Mouse (Mus musculus) lung, postnatal 10 days (tissue): ENCODE data around the gene Stk17b.
A peak's percentile ranks its signal among the peaks of the same experiment; 100 is the strongest.

Experiments
- DNase-seq: peaks from one replicate; pipeline ENCODE4 v3.0.0; 2021

Stk17b gene

DNA sequence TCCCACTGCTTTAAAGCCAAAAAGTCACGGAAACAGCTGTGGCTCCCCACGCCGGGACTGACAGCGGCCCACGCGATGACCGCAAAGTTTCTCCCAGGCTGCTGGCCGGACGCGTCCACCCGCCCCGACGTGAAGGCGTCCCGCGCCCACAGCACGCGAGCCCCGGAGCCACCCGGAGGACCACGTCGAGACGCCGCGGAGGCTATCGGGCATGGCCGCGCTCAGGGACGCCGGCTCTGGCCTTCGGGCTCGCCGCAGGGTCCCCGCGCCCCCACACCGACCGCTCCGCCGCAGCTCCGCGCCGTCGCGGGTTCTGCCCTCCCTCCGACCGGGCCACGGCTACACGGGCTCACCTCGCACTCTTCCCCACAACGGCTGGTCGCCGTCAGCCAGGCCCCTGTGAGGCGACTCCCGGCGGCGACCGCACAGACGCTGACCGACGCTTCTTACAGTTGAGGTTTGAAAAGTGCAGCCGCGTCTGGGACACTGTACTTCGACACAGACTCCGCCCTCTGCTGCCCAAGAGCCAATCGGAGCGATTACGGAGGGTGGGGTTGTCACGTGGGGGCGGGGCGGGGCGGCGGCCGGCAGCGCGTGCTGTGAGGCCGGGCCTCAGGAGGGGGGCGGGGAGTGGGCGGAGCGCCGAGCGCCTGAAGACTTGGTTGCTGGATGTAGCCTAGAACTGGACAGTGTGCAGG lies at the start of gene Stk17b:
TSS of gene Stk17b (minus strand) at position 504 of the 698 bp plus-strand sequence.
- peak; percentile 97 for DNase-seq

DNA sequence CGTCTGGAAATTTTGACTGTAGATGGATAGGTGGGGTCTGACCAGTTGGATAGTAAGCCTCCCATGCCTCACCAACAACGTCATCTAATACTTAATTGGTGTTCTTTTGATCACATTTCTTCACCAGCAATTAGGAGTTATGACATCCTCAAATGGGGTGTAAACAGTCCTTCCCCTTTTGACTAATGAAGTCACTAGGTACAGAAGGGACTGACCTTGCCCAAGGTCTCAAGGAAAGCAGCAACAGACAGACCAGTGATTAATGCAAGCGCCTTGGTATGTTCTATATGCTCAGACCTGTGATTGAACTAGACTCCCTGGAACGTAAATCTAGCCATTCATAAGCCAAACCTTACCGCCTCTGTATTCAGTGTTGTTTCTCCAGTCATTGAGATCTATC lies 45.3 kb upstream of the Stk17b start:
- no peak for DNase-seq

DNA sequence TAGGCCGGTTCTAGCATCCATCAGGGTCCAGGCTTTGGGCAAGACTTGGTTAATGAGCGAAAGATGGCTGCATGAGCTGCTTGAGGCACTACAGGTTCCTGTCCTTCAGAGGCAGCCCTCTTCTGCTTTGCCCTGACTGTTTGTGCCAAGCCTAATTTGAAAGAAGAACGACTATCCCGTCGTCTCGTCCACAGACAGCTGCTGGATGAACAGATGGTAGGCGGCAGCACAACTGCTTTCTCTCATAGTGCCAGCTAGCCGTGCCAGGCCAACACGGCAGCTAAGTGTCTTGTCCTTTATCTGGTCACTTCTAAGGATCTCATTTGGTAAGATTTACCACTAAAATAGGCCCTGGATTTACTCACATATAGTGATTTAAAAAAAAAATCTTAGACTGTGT lies 44.1 kb upstream of the Stk17b start:
- no peak for DNase-seq

DNA sequence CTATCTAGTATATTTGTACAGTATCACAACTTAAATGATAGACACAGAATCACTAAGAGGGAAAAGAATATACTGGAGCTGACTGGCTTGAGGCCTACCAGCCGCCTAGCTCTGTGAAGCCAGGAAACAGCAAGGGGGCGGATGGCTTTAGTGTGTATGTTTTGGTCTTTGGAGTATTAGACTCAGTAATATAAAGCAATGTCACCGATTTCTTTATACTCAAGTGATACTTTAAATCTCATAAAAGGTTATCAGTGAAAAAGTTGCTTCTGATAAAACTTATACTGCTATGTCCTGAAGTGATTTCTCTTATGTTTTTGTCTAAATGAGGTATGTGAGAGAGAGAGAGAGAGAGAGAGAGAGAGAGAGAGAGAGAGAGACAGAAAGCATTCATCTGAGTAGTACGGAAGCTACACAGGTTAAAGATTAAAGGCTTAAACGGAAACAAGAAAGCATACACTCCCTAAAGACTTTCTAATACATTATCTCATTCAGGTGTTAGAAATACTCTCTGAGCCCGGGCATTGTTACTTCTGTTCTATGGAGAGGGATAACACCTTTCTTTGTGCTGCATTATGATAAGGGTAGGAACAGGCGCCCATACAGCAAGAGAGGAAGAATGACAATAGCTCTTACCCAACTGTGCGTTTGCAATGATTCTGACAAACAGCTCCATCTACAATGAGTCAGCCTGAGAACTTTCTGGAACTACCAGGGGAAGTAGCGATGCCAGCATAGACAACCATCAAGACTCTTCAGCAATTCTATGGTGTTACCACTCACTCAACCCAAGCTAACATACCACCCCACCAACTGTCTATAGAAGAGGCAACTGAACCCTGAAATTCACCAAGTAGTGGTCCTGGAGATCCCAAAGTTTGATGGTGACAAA lies 39.7 kb upstream of the Stk17b start:
- no peak for DNase-seq

DNA sequence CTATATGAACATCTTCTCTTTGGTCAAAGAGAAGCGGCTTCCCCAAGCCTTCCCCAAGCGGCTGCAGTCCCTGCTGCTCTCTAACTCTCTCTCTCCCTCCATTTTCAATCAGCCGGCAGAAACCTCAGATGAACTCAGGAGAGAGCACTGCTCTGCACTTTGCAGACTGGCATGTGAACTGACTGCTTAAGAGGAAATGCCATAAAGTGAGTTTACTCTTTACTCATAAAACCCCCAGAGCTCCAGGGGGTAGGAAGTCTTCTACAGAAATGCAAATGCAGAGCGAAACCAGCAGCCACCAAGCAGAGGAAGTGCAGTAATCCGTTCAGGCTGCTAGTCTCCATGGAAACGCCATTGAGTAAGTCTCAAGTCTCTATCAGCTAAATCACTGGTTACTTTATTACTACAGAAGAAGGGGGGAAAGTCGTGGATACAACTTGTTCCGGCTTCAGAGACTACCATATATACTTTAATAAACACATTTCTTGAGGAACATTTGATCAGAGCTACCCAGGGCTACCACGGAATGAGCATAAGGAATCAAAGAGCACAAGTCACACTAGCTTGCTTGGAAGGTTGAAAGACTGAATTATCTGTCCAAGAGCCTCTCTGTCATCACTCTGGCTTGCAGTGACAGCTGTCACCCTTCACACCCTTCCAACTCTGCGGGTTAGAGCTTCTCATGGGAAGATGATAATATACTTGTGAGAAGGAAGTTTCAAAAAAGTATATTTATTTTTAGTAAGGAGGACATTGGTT lies 38.8 kb upstream of the Stk17b start:
- DNase-seq, result peak; percentile 48

DNA sequence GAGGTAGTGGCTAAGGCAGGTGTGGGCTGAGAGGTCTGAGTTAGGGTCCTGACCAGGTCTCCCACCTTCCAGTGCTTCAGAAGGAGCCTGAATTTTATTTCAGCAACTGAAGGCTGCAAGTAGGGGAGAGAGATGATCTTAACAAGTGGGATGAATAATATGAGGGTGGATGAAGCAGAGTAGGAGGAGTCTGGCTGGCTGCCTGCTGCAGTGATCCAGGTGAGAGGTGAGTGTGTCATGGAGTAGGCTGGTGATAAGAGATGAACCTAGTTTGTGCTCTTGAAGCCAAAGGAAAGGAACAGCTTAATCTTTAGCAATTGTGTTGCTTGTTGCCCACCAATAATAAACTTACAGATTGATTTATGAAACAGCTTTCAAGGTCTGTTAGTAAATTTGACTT lies 37.0 kb upstream of the Stk17b start:
- no peak for DNase-seq

DNA sequence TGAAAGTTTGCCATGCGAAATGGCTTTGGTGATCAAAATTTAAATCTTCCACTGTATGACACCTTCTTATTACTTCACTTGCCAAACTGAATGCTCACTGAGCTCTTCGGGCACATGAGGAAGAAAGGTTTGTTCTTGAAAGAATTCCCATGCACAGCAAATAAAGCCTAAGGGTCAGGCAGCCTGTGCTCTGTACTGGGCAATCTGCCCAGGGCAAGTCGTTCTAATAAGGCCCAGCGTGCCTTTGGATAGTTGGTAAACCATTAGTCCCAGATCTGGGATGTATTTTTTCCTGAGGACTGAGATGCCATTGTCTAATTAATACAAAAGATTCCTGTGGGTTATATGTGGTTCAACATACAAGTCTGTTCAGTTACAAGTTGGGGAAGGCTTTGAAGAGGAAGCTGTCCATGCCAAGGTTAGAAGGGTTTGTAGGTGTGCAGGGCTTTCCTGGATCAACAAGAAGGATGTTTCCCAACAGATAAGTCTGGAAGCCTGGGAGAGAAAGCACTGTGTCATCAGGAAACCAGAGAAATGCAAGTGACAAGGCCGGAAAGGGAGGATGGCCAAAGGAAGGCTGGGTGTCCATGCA lies 35.1 kb upstream of the Stk17b start:
- no peak for DNase-seq

DNA sequence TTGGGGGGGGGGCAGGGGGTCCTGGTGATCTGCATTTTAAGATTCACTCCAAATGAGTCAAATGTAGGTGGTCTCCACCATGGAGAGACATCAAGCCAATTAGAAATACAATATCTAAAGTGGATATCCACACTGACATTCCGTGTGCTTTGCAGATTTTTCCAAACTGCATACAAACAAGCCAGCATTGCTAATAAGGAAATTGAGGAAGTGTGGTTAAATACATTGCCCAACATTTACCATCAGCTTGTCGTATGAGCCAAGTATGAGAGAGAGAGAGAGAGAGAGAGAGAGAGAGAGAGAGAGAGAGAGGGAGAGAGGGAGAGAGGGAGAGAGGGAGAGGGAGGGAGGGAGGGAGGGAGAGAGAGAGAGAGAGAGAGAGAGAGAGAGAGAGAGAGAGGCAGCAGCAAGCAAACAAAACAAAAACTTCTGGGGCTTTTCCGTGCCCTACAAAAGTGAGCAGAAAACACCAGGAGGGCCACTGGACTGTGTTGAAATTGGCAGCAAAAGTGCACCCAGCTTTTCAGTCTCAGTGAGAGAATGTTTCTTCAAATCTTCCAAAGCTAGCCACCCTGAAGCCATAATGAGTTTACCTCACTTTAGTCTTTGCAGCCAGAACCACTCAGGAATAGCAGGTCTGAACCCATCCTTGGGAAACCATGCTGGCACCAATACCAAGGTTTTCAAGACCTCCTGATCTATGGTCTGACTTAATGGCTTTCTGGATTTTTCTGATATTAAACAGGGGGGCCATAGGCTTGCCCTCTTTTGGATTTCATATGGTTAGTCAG lies 33.2 kb upstream of the Stk17b start:
- DNase-seq, result no peak

DNA sequence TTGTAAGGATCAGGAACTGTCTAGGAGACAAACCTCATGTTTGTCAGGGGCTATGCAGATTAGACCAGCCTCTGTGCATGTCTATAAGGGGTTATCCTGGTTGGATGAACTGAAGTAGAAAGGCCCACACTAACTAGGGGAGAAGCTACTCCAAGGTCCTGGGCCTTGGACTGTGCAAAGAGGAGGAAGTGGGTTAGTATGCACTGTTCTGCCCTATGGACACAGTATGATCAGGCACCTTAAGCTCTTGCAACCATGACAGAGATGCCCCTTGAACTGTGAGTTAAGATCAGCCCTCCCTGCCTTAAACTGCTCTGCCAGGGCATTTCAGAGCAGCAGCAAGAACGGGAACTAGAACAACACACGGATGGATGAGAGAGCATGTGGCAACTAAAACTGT lies 31.3 kb upstream of the Stk17b start:
- DNase-seq, result no peak

DNA sequence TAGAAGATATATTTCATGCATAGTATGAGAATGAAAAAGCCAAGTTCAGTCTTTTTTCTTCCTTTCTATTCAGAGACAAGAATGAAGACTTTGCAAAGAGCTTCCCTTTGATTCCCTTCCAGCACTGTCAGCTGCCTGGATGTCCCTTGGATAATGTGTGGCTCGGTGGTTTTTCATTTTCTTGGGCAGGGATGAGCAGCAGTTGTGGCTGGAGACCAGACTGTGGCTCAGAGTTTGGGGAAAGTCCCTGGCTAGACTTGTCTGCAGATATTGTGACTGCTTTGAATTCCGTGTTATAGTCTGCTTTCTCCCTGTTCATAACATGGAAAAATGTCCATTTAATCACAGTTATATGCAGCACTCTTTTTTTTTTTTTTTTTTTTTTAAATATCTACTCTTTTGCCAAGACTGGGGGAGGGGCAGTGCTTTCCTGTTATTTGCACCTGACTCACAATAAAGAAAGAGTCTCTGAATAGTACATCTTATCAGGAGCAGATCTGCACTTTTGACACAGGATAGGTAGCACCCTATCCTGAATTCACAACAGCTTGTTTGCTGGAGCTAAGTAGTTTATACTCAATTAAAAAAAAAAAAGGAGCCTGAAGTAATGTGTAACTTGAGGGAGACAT lies 29.2 kb upstream of the Stk17b start:
- no peak for DNase-seq

DNA sequence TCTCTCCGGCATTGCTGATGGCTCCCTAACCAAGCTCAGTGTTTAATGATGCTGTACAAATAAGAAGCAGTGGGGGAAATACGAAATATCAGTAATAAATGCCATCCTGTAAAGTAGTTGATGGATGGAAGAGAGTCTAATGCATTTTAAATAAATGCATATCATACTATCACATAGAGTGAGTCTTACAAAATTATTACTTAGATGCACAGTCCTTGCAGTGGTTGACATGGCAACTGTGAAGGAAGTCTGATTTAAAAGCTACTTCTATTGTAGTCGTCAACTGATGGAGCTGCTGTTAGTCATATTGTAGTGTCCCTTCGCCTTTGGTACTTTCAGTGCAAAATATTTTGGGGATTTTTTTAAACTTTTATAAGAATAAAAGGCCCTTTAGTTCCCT lies 26.9 kb upstream of the Stk17b start:
- DNase-seq, result no peak

DNA sequence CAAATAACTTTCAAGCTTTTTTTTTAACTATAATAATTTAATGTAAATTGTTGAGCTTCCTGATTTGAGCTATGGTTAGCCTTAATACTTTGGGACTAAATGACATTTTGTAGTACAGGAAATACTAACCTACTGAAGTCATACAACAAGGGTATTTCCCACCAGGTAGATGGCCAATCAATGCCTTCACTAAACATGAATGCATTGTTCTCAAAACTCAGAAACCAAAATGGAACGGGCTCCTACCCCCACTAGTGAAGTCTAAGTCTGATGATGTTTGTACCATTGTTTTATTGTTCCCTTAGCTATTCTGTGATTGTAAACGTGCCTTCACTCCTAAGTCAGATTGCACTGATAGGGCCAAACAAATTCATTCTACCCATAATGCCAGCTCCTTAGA lies 23.2 kb upstream of the Stk17b start:
- no peak for DNase-seq

DNA sequence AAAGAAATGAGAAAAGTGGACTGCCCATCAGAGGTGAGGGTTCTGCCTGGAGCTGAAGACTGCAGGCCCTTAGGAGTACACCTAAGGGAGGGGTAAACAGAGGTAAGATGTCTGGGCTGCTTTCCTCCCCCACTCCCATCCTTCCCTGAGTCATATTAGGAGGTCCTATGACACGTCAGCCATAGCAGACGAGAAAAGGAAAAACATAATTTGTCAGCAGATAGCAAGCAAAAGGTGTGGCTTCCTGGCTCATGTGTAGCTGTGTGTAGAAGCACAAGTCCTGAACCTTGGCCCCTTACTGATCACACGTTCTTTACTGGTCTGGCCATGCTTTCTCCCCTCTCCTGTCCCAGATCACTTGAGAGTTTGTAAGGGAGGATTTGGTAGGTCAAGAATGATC lies 12.8 kb upstream of the Stk17b start:
- DNase-seq, result no peak

DNA sequence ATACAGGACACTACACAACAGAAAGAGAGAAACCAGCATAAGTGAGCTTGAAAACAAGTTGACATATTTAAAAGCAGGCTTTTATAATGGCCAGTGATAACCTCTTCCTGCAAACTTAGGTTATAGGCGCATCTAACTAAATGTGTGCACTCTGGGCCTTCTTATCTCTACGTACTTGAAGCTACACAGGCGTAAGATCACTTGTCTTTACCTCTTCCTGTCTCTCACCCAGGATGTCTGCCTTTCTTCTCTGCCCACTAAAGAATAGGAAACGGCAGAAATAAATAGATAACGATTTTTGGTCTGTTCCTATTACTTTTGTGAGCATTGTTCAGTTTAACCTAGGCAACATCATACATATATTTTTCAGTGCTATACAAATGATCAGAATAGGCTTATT lies 12.1 kb upstream of the Stk17b start:
- DNase-seq, result no peak

DNA sequence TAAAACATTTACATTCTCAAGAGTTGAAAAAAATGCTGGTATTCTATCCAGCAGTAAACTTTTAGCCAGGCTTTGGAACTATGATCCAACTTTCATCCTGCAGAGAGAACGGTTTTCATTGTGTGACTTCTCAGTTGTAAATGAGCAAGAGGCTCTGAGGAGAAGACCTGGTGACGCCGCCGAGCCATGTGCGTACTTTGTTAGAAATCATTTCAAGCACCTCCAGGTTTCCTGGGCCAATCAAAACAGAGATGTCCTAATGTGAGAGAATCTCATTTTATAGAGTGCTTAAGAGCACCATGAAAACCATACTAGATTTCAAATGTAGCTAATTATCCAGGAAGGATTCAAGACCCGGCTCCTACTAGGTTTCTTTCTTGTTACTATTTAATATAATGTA lies 11.2 kb upstream of the Stk17b start:
- DNase-seq, result no peak

DNA sequence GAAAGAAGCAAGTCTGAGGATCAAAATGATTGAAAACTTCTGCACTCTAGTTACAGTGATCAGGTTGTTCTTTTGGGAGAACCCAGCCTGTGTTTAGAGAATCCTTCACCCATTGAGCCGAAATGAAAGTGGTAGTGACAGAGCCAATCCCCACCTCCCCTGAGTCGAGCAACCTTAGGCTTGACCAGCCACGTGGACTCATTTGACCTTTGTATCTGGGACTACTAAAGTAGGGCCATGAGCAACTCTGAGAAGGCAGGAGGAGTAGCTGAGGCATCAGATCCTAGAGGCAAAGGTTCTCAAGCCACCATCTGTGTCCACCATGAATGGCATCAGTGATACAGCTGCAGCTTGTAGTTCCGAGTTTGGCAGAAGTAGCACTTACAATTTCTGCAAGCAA lies 10.6 kb upstream of the Stk17b start:
- no peak for DNase-seq

DNA sequence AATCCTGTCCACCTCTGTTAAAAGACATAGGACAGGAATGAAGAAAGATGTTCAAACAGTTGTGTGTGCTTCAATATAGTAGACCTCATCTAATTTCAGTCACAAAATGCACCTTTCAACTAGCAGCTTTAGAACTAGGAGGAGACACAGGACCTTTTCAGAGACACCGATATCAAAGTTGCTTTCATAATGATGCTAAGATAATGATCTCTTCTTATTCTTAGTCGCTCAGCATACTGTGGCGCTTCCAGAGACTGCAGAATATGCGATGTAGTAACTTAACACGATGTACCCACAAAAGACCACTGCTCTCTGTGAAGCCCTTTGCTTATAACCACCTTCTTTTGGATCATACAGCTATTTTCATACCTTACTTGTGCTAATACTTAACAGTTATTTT lies 10.1 kb upstream of the Stk17b start:
- DNase-seq, result no peak

DNA sequence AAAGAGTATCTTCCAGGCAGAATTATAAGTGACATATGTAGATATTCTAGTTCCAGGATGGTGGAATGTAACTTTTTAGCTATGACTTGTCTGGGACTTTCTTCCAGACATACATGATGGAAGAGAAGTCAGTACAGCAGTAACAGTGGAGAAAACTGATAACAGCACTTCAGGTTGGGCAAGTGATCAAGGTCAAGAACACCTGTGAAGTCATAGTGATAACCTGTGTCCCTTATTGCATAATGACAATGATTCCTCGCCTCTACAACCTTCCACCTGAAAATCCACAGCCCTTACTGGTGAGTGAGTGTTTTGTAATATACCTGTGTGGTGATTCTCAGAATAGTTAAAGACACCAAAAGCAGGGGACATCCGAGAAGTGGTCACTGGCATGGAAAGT lies 9.3 kb upstream of the Stk17b start:
- DNase-seq, result no peak

DNA sequence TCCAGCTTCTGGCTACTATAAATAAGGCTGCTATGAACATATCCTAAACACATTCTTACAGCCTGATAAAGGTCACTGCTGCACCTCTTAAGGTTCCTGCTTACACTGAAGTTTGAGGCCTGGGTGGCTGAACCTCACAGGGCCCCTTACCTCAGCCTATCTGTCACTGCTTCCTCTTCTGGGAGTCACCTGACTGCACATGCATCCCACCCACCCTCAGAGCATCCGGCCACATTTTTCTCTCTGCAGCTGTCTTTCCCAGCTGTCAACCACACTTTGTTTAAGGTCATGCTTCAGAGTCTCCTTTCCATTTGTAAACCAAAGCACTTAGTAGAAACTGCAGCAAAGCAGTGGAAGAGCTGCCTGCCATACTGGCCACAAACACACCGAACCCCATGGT lies 6.3 kb upstream of the Stk17b start:
- DNase-seq, result peak; percentile 20

DNA sequence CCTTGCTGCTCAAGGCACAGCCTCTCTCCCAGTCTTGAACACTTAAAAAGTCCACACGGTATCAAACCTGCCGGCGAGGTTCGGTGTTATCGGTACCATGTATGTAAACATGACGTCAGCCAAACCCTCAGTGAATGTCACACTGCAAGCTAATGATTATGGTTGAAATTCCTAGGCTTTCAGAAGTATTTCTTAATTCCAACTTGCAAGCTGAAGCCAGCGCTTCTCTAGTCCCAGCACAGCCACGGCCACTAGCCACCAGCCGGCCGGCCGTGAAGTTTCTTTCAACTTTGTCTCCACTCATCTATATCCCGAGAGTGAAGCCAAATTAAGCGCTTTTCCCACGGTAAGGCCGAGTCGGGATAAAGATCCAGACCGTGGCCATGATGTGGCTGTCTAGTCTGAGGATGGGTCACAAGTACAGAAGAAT lies 718 bp downstream of the Stk17b start:
- DNase-seq, result no peak

DNA sequence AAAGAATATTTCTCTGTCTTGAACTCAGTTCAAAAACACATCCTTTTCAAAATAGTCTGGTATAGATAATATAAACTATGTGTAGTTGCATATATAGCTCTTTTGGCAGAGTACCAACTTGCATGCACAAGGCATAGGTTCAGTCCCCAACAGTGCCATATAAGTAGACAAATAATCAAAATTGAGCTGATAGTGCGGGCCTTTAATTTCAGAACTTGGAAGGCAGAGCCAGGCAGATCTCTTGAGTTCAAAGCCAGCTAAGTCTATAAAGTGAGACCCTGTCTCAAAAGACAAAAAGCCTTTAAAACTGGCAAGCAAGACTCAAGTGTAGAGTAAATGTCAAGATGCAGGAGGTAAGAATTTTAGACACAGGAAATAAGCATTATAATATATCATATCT lies 2.1 kb downstream of the Stk17b start:
- no peak for DNase-seq

DNA sequence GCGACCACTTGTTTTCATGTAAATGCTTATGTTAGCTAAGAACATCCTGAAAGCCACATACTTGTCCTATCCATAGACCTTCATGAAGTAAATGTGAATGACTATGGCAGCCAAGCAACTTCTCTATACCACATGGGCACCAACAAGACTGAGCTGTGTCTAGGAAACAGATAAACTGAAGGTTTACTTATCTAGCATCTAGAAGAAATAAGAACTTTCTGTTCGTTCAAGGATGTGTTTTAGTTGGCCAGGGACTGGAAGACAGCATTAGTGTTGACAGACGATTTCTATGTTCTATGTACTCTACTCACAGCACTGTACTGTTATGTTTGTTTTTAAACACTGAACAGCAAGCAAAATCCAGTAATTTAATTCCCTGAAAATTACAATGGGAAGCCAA lies 2.9 kb downstream of the Stk17b start:
- DNase-seq, result no peak
